In genomic region chr2:144269679-144270475, GRCm38 (mm10) we compare ENCODE assay signal across 8 mouse cellular contexts. TPM values are rescaled to one million over a fixed set of nuclear protein-coding genes. Genes with fewer than 3 reads are reported as not detected.
DNase-seq lines count a peak whose midpoint lies in the region; ATAC-seq and TF ChIP-seq lines count a peak whose summit lies in the region.

No protein-coding gene starts in this region.

- TF ChIP-seq CTCF in lung, embryonic 14.5 days (IDR thresholded peaks at IDR 0.05; ENCODE audit: low read depth) = no peak

- ATAC-seq in lung, embryonic 14.5 days (ENCODE audit: insufficient read depth) = 0 out of 2 replicates have a peak, but pooled peaks have one; percentile 7
- ATAC-seq in intestine, embryonic 15.5 days = peak; percentile 16
- no peak for ATAC-seq in neural tube, embryonic 14.5 days (ENCODE audit: low read depth)

- H3K9ac ChIP-seq in lung, embryonic 14.5 days = peak overlapping the region; percentile 99
- peak overlapping the region; percentile 98 for H3K9ac ChIP-seq in intestine, embryonic 15.5 days
- peak overlapping the region; percentile 86 for H3K9ac ChIP-seq in neural tube, embryonic 14.5 days (replicated peaks; ENCODE audit: low read depth, low read length)

- H3K4me1 ChIP-seq in lung, embryonic 14.5 days (ENCODE audit: insufficient read depth) = peaks cover 15% of the 10 kb centered on the region
- H3K4me1 ChIP-seq in embryonic facial prominence, embryonic 10.5 days = peaks cover 51% of the 10 kb centered on the region
- H3K4me1 ChIP-seq in intestine, embryonic 15.5 days (replicated peaks) = peaks cover 24% of the 10 kb centered on the region
- peaks cover 19% of the 10 kb centered on the region for H3K4me1 ChIP-seq in neural tube, embryonic 14.5 days (ENCODE audit: control insufficient read depth, insufficient read depth, low read length)

- DNase-seq in lung, embryonic 14.5 days = peak; percentile 21
- DNase-seq in lung, postnatal 10 days = no peak
- DNase-seq in embryonic facial prominence, embryonic 10.5 days (ENCODE audit: low spot score) = no peak
- DNase-seq in cerebellum, adult 9-11 months = no peak
- no peak for DNase-seq in right cerebral cortex, adult 18-20 months
- no peak for DNase-seq in kidney, postnatal 25 days

- WGBS in lung, embryonic 14.5 days = under 1% methylated on average over 32 of the region's 33 CpGs
- under 1% methylated on average over 33 of the region's 33 CpGs for WGBS in embryonic facial prominence, embryonic 10.5 days
- under 1% methylated on average over 31 of the region's 33 CpGs for WGBS in intestine, embryonic 15.5 days
- WGBS in neural tube, embryonic 14.5 days = under 1% methylated on average over 31 of the region's 33 CpGs

- H3K4me2 ChIP-seq in lung, embryonic 14.5 days = peak overlapping the region; percentile 88
- peak overlapping the region; percentile 73 for H3K4me2 ChIP-seq in intestine, embryonic 15.5 days (replicated peaks)
- peak overlapping the region; percentile 56 for H3K4me2 ChIP-seq in neural tube, embryonic 14.5 days (ENCODE audit: low read depth, low read length)

- no peaks in the 10 kb centered on the region for H3K27me3 ChIP-seq in lung, embryonic 14.5 days (ENCODE audit: insufficient read depth, low read length)
- no peaks in the 10 kb centered on the region for H3K27me3 ChIP-seq in embryonic facial prominence, embryonic 10.5 days (replicated peaks; ENCODE audit: low read depth, poor library complexity, severe bottlenecking)
- no peaks in the 10 kb centered on the region for H3K27me3 ChIP-seq in intestine, embryonic 15.5 days (replicated peaks)
- H3K27me3 ChIP-seq in neural tube, embryonic 14.5 days (ENCODE audit: control insufficient read depth, insufficient read depth, low read length) = no peaks in the 10 kb centered on the region

- H3K9me3 ChIP-seq in lung, embryonic 14.5 days (ENCODE audit: low read depth, low read length) = no peaks in the 10 kb centered on the region
- H3K9me3 ChIP-seq in embryonic facial prominence, embryonic 10.5 days = no peaks in the 10 kb centered on the region
- no peaks in the 10 kb centered on the region for H3K9me3 ChIP-seq in intestine, embryonic 15.5 days
- H3K9me3 ChIP-seq in neural tube, embryonic 14.5 days (ENCODE audit: control insufficient read depth, low read length) = no peaks in the 10 kb centered on the region

- H3K4me3 ChIP-seq in lung, embryonic 14.5 days (ENCODE audit: low read depth, low read length) = peak overlapping the region; percentile 95
- peak overlapping the region; percentile 92 for H3K4me3 ChIP-seq in embryonic facial prominence, embryonic 10.5 days
- H3K4me3 ChIP-seq in intestine, embryonic 15.5 days (replicated peaks) = peak overlapping the region; percentile 70
- peak overlapping the region; percentile 88 for H3K4me3 ChIP-seq in neural tube, embryonic 14.5 days (ENCODE audit: low read depth, low read length)

- H3K36me3 ChIP-seq in lung, embryonic 14.5 days (ENCODE audit: insufficient read depth) = peaks cover 26% of the 10 kb centered on the region
- peaks cover 47% of the 10 kb centered on the region for H3K36me3 ChIP-seq in embryonic facial prominence, embryonic 10.5 days (replicated peaks)
- no peaks in the 10 kb centered on the region for H3K36me3 ChIP-seq in intestine, embryonic 15.5 days
- H3K36me3 ChIP-seq in neural tube, embryonic 14.5 days (ENCODE audit: control insufficient read depth, insufficient read depth, low read length) = no peaks in the 10 kb centered on the region

- H3K27ac ChIP-seq in lung, embryonic 14.5 days (ENCODE audit: low read depth) = peak overlapping the region; percentile 97
- peak overlapping the region; percentile 98 for H3K27ac ChIP-seq in embryonic facial prominence, embryonic 10.5 days (replicated peaks)
- H3K27ac ChIP-seq in intestine, embryonic 15.5 days = peak overlapping the region; percentile 98
- peak overlapping the region; percentile 91 for H3K27ac ChIP-seq in neural tube, embryonic 14.5 days (ENCODE audit: low read depth, low read length)

RNA-seq across cellular contexts. Expression of gene Mgme1, which starts 0.6 kb away (rescaled TPM):
- polyA plus RNA-seq in lung, embryonic 14.5 days (2014; fragmentation: Nextera tagmentation; extraction: Ambion mirVana) = 21.3 and 22.6 TPM in 2 replicates
- 23.2 and 25.1 TPM in 2 replicates for polyA plus RNA-seq in embryonic facial prominence, embryonic 10.5 days (2016; fragmentation: Nextera tagmentation; extraction: Ambion mirVana)
- polyA plus RNA-seq in intestine, embryonic 15.5 days (2015; fragmentation: Nextera tagmentation; extraction: Ambion mirVana) = 22.7 and 23.3 TPM in 2 replicates
- polyA plus RNA-seq in neural tube, embryonic 14.5 days (2014; fragmentation: Nextera tagmentation; extraction: Ambion mirVana) = 11.3 and 11.8 TPM in 2 replicates

RNA-seq across cellular contexts. Expression of gene Snx5, which starts 0.8 kb away (rescaled TPM):
- 135 and 139 TPM in 2 replicates for polyA plus RNA-seq in lung, embryonic 14.5 days (2014; fragmentation: Nextera tagmentation; extraction: Ambion mirVana)
- polyA plus RNA-seq in embryonic facial prominence, embryonic 10.5 days (2016; fragmentation: Nextera tagmentation; extraction: Ambion mirVana) = 128 and 138 TPM in 2 replicates
- polyA plus RNA-seq in intestine, embryonic 15.5 days (2015; fragmentation: Nextera tagmentation; extraction: Ambion mirVana) = 131 and 140 TPM in 2 replicates
- polyA plus RNA-seq in neural tube, embryonic 14.5 days (2014; fragmentation: Nextera tagmentation; extraction: Ambion mirVana) = 79.1 and 86.8 TPM in 2 replicates
